Mouse (Mus musculus): ENCODE data around the gene D11Wsu47e.

Gene D11Wsu47e

GRCm38 (mm10) chr11:113683957-113684706, at the start of gene D11Wsu47e, which contains the start of gene Fam104a:
Gene D11Wsu47e, plus strand, starts transcription at chr11:113684412.
Gene Fam104a, minus strand, starts transcription at chr11:113684155.
- CTCF ChIA-PET: interaction anchor here (1.1 to 1.4 kb wide), 2 partner anchors 70 to 127 kb away, joined by 3 read pairs; no protein-coding TSS in a partner anchor

DNA sequence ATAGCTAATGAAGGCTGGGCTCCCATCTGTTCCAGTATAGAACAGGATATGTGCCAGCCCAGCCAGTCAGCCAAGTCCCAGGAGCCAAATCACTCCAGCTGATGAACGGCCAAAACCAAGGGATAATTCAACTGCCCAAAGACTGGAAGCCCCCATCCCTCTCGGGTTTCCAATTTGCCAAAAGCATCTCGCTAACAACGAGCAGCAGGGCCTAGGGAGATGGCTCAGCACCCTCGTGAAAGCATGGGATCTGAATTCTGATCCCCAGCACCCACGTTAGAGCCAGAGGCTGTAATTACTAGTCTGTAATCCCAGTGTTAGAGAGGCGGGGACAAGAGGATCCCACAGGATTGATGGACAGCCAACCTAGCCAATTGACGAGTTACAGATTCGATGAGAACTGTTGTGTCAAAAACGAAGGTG, 49.5 kb upstream of the D11Wsu47e start:
- CTCF ChIA-PET: no interaction called here

DNA sequence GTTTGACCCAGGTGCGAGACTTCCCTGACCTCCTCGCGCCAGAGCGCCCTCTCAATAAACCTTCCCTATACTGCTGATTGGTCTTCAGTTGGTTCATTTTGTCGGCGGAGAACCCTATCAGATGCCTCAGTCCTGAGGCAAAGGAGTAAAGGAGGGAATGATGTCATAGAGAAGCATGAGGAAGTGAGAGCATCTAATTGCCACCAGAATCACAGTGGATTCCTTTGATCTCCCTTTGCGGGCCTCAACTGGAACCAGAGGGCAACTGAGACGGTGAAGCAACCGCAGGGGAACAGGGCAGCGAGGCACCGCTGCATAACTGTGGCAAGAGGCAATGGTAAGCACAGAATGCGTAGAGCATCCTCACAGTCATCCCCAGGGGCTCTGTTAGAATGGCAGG, 45.5 kb upstream of the D11Wsu47e start:
- CTCF ChIA-PET: no interaction called here

DNA sequence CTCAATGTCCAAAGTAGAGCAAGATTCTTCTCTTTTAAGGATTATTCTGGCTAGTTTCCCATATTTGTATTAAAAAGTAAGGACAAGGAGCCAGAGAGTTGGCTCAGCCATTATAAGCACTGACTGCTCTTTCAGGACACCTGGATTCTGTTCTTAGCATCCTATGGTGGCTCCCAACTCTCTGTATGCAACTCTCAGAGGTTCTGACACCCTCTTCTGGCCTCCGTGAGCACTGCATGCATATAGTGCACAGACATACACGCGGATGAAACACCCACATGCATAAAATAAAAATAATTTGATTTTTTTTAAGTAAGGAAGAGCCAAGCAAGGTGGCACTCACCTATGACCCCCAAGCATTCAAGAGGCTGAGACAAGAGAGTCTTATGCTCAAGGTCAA, 39.0 kb upstream of the D11Wsu47e start:
- CTCF ChIA-PET: no interaction called here

DNA sequence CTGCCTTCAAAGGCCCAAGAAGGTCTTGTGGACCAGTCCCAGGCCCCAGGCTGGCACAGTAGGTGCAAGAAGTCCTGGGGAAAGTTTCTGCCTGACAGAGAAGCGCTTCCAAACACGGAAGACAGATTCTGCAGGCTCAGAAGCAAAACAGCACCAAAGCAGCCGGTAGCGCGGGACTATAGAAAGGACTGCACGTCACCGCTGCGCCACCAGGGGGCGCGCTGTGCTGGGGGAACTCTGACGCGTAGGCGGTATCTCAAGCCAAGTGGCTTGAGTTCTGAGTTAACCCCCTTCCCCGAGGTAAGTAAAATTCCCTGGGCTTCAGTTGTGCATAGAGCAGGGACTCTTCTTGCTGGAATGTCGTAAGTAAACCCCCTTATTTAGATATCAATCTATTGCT, 36.1 kb upstream of the D11Wsu47e start:
- CTCF ChIA-PET: no interaction called here

- CTCF ChIA-PET: no interaction called here
These were observed 35.4 kb upstream of the D11Wsu47e start, which contains the start of gene Cog1 for GRCm38 (mm10) chr11:113648690-113649352. Gene Cog1, plus strand, starts transcription at chr11:113649169.

- CTCF ChIA-PET: no interaction called here
These were observed 34.6 kb upstream of the D11Wsu47e start, which contains the start of gene Slc39a11 for GRCm38 (mm10) chr11:113649353-113650210. Gene Slc39a11, minus strand, starts transcription at chr11:113650079.

DNA sequence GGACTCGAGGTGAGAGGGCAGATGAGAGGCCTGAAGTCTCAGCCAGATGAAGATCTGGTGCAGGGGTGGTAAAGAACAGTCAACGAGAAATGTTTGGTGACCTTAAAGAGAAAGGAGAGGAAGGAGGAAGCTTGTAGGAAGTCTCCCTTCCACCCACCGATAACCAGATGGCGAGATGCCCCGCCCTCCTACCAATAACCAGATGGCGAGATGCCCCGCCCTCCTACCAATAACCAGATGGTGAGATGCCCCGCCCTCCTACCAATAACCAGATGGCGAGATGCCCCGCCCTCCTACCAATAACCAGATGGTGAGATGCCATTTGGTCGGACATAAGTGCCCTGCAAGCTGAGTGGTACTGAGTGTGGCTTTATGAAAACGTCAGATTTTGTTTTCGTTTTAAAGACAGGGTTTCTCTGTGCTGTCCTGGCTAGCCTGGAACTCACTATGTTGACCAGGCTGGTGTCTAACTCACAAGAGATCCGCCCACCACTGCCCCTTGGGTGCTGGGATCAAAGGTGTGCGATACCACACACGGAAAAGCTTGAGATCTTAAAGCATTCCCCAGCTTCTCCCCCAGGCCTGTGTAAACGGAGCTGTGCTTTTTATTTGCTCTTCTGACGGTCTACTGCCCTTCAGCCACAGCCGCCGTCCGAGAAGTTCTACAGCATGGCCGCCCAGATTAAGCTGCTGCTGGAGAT, 32.9 kb upstream of the D11Wsu47e start:
- CTCF ChIA-PET: interaction anchor here (1.1 kb wide), 1 partner anchor 9 kb away, joined by 3 read pairs; no protein-coding TSS in a partner anchor

- CTCF ChIA-PET: interaction anchor here (1.1 kb wide), 1 partner anchor 8 kb away, joined by 3 read pairs; no protein-coding TSS in a partner anchor
These were observed 32.3 kb upstream of the D11Wsu47e start for GRCm38 (mm10) chr11:113651907-113652273.

- CTCF ChIA-PET: no interaction called here
These were observed 31.7 kb upstream of the D11Wsu47e start for GRCm38 (mm10) chr11:113652516-113652915.

DNA sequence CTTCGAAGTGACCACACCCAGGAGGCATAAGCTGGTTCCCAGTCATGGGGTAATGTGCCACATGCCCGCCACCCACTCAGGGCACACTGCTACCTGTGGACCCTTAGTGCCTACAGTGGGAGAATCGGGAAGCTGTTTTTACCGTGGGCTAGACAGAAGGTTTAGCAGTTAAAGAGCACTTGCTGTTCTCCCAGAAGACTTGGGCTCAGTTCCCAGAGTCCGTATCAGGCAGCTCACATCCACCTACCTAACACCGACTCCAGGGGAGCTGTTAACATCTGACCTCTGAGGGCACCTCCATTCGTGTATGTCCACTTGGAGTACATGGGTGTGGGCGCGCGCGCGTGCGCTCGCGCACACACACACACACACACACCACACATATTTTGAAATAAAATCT, 30.1 kb upstream of the D11Wsu47e start:
- CTCF ChIA-PET: interaction anchor here (1.4 kb wide), 1 partner anchor 11 kb away, joined by 4 read pairs; no protein-coding TSS in a partner anchor

DNA sequence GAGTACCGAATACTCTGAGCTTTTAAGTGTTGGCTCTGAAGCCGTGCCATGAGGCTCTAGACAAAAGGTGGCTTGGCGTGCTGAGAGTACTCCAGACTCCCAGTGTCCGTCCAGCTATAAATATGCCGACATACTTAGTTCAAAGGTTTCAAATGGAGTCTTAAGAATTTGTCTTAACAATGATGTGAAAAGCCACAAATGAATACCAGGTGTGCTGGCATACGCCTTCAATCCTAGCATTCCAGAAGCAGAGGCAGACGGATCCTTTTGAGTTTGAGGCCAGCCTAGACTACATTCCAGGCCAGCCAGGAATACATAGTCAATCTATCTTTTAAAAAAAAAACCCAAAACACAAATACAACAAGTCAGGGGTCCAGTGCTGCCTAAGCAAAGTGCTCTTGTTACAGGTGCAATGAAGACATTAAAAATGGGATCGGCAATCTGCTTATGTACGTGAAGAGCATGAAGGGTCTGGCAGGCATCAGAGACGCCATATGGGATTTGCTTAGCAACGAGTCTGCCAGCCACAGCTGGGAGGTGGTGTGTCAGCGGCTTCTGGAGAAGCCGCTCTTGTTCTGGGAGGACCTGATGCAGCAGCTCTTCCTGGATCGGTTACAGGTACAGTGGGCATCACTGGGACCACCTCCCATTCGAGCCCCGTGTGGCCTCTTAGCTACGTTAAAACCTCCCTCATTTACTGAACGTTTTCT, 29.5 kb upstream of the D11Wsu47e start:
- CTCF ChIA-PET: interaction anchor here (1.4 kb wide), 1 partner anchor 10 kb away, joined by 4 read pairs; no protein-coding TSS in a partner anchor

GRCm38 (mm10) chr11:113656511-113656932, 27.7 kb upstream of the D11Wsu47e start:
- CTCF ChIA-PET: no interaction called here

GRCm38 (mm10) chr11:113657221-113657620, 27.0 kb upstream of the D11Wsu47e start:
- CTCF ChIA-PET: interaction anchor here (0.6 kb wide), 1 partner anchor 162 kb away, joined by 7 read pairs; no protein-coding TSS in a partner anchor

DNA sequence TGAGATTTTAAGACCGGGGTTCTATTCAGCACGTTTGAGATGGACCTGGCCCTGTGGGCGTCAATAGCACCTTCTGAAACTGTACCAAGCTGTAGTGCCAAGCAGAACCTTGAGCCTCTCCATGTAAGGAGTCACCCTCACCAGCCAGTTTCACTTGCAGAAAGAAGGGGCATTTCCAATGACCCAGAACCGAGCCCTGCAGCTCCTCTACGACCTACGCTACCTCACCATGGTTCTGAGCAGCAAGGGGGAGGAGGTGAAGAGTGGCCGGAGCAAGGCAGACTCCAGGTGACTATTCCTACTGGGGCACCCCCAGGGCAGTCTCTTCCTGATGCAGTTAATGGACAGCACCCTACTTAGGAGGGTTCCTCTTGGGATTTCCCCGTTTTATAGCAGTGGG, 25.9 kb upstream of the D11Wsu47e start:
- CTCF ChIA-PET: interaction anchor here (0.6 kb wide), 1 partner anchor 42 kb away, joined by 3 read pairs; no protein-coding TSS in a partner anchor

- CTCF ChIA-PET: interaction anchor here (0.6 kb wide), 1 partner anchor 43 kb away, joined by 3 read pairs; no protein-coding TSS in a partner anchor
These were observed 25.4 kb upstream of the D11Wsu47e start for GRCm38 (mm10) chr11:113658763-113659162.

DNA sequence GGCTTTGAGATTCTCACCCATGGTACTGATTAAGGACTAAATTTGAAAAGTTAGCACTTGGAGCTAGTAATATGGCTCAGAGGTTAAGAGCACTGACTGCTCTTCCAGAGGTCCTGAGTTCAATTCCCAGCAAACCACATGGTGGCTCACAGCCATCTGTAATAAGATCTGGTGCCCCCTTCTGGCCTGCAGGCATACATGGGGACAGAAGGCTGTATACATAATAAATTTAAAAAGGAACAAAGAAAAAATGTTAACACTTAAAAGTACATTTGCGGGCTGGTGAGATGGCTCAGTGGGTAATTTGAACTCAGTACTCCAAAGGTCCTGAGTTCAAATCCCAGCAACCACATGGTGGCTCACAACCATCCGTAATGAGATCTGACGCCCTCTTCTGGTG, 24.0 kb upstream of the D11Wsu47e start:
- CTCF ChIA-PET: interaction anchor here (0.6 to 0.7 kb wide), 3 partner anchors 9 to 1695 kb away, joined by 3 read pairs; no protein-coding TSS in a partner anchor

GRCm38 (mm10) chr11:113660940-113661339, 23.3 kb upstream of the D11Wsu47e start:
- CTCF ChIA-PET: no interaction called here

GRCm38 (mm10) chr11:113661835-113662351, 22.3 kb upstream of the D11Wsu47e start:
- CTCF ChIA-PET: no interaction called here

DNA sequence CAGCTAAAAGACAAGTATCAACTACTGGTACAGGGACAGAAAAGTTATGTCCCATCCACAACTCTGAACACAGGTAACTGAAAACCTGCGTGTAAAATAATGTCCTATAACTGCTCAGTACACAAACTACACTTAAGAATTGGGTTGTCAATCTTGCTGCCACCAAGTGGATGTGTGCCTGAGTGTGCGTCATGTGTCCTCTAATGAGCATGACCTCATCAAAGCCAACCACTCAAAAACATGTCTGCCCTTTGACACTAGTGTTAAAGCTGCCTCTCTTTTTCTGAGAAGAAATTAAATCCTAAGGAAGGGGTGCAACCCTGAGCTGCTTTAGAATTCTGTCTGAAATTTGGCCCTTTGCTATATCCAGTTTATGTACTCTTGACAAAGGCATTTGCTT, 19.9 kb upstream of the D11Wsu47e start:
- CTCF ChIA-PET: interaction anchor here (1.6 kb wide), 1 partner anchor 10 kb away, joined by 4 read pairs; no protein-coding TSS in a partner anchor
